Mouse (Mus musculus) heart, adult 2 months (tissue): ENCODE measurements around the gene Inip. TPM values are rescaled to one million over a fixed set of nuclear protein-coding genes. Genes with fewer than 3 reads are reported as not detected.

ENCODE experiments used
- DNase-seq, 2 experiments: peaks; one replicate each; pipeline ENCODE4 v3.0.0; 2021
- H3K27ac ChIP-seq: fragments of 200-600 bp; 2 replicates; pipeline ENCODE4 v1.8.1; 2022
- H3K27me3 ChIP-seq: fragments of 200-500 bp; 2 replicates; pipeline ENCODE4 v1.6.1; 2012; ENCODE audit warnings: mild to moderate bottlenecking, low read length, inconsistent platforms, mixed read lengths; ENCODE audit not compliant: control insufficient read depth, insufficient read depth
- H3K36me3 ChIP-seq: fragments of 200-500 bp; 2 replicates; pipeline ENCODE4 v1.6.1; 2012; ENCODE audit warnings: low read length, inconsistent platforms; ENCODE audit not compliant: control insufficient read depth, insufficient read depth
- H3K4me1 ChIP-seq: fragments of 200-500 bp; 2 replicates; pipeline ENCODE4 v1.6.1; 2011; ENCODE audit warnings: low read length; ENCODE audit not compliant: control insufficient read depth, insufficient read depth
- H3K4me3 ChIP-seq: fragments of 200-600 bp; 2 replicates; pipeline ENCODE4 v1.8.1; 2022
- H3K79me2 ChIP-seq: fragments of 200-500 bp; replicated peaks from 2 replicates; pipeline ENCODE4 v1.6.1; 2012; ENCODE audit warnings: mild to moderate bottlenecking, inconsistent platforms, low read length, moderate library complexity, mixed read lengths; ENCODE audit not compliant: control insufficient read depth, insufficient read depth
- H3K9ac ChIP-seq: fragments of 200-500 bp; 2 replicates; pipeline ENCODE4 v1.6.1; 2012; ENCODE audit warnings: low read depth, mild to moderate bottlenecking, control low read depth, inconsistent platforms, low read length, mixed read lengths
- CTCF ChIP-seq: fragments of 200-600 bp; IDR thresholded peaks from 2 replicates; pipeline ENCODE4 v1.8.1; 2022; ENCODE audit warnings: antibody characterized with exemption, mild to moderate bottlenecking, moderate library complexity
- EP300 ChIP-seq: fragments of 200-500 bp; IDR thresholded peaks from 2 replicates; pipeline ENCODE4 v1.6.1; 2011; ENCODE audit warnings: low read depth, low read length, control low read depth; ENCODE audit not compliant: insufficient read depth
- POLR2A ChIP-seq: fragments of 200-500 bp; IDR thresholded peaks from 2 replicates; pipeline ENCODE4 v1.6.1; 2011; ENCODE audit warnings: mild to moderate bottlenecking, low read depth, low read length, control low read depth; ENCODE audit not compliant: insufficient read depth
- WGBS: fragments of 180-500 bp; shearing (Covaris S2); methylation state at CpG from one replicate; pipeline ENCODE4 v1.1.7; 2018; 5-methylcytosine and 5-hydroxymethylcytosine counted together
- intact Hi-C: fragments of 180-260 bp; cut with DNase I; formaldehyde crosslinking; loops from one replicate; pipeline ENCODE4 v1.15.1; 2025
- polyA plus RNA-seq: library from polyadenylated mRNA; depleted of rRNA; stranded (reverse); fragments of >200 nt; gene quantifications from 2 replicates; pipeline ENCODE4 v1.2.3, GENCODE M21; 2012
- total RNA-seq, 2 experiments: library from RNA; stranded (reverse); gene quantifications; 2 replicates each; pipeline ENCODE4 v1.2.3; 2021

Inip gene
- total and polyA plus RNA-seq, 3 experiments, result 6.2 to 9.8 (median 9.7) TPM

GRCm38 (mm10) chr4:59806879-59807195 lies 5.4 kb upstream of the Inip start:
- no peak for DNase-seq
- TF ChIP-seq POLR2A (no peak), EP300 (no peak), CTCF (no peak)
- H3K4me1 ChIP-seq, result peaks cover 7% of the 10 kb centered on the region
- intact Hi-C loops, result loop anchor here (5.0 kb wide), 1 partner anchor 40 kb away; no protein-coding TSS in a partner anchor
- WGBS, result 6% methylated on average over 9 of the region's 9 CpGs
- no peaks in the 10 kb centered on the region for H3K27me3 ChIP-seq
- H3K27ac ChIP-seq, result peak overlapping the region; percentile 85
- peaks cover 6% of the 10 kb centered on the region; the same call in 1 of the 2 replicates for H3K79me2 ChIP-seq
- H3K4me3 ChIP-seq, result peak overlapping the region; percentile 71
- no peaks in the 10 kb centered on the region for H3K36me3 ChIP-seq
- peak overlapping the region; percentile 93 for H3K9ac ChIP-seq

- WGBS, result under 1% methylated on average over 58 of the region's 58 CpGs
- peak; percentile 41 to 63 for DNase-seq
- Histone ChIP-seq H3K27ac (peak overlapping the region; percentile 85), H3K79me2 (peaks cover 6% of the 10 kb centered on the region; the same call in 1 of the 2 replicates), H3K27me3 (no peaks in the 10 kb centered on the region), H3K9ac (peak overlapping the region; percentile 93), H3K4me1 (peaks cover 7% of the 10 kb centered on the region), H3K36me3 (no peaks in the 10 kb centered on the region), H3K4me3 (peak overlapping the region; percentile 71)
- intact Hi-C loops, result loop anchor here (1.0 to 5.0 kb wide), 2 partner anchors 23 to 41 kb away; no protein-coding TSS in a partner anchor
- TF ChIP-seq CTCF (no peak), EP300 (no peak), POLR2A (no peak)
Measured at GRCm38 (mm10) chr4:59805968-59806878, 4.8 kb upstream of the Inip start.

GRCm38 (mm10) chr4:59805181-59805967 lies 4.0 kb upstream of the Inip start, which contains the start of gene Snx30:
Gene Snx30 (plus strand): TSS chr4:59805840.
- peaks cover 7% of the 10 kb centered on the region for H3K4me1 ChIP-seq
- H3K9ac ChIP-seq, result peak within 1 kb of the TSS; percentile 93
- 4% methylated on average over 45 of the region's 45 CpGs for WGBS
- TF ChIP-seq POLR2A (peak; percentile 91), EP300 (0 out of 2 replicates have a peak, but pooled peaks have one; percentile 38), CTCF (peak; percentile 21)
- peaks cover 6% of the 10 kb centered on the region; the same call in 1 of the 2 replicates for H3K79me2 ChIP-seq
- H3K36me3 ChIP-seq, result no peaks in the 10 kb centered on the region
- H3K27me3 ChIP-seq, result no peaks in the 10 kb centered on the region
- DNase-seq, result peak; percentile 94 to 95
- intact Hi-C loops, result loop anchor here (1.0 to 5.0 kb wide), 2 partner anchors 22 to 42 kb away; no protein-coding TSS in a partner anchor
- peak within 1 kb of the TSS; percentile 85 for H3K27ac ChIP-seq
- H3K4me3 ChIP-seq, result peak within 1 kb of the TSS; percentile 71

GRCm38 (mm10) chr4:59804754-59805153 lies 3.4 kb upstream of the Inip start:
- H3K4me1 ChIP-seq, result peaks cover 7% of the 10 kb centered on the region
- no peak overlapping the region for H3K4me3 ChIP-seq
- WGBS, result 79% methylated on average over 1 of the region's 1 CpGs
- DNase-seq, result no peak
- TF ChIP-seq POLR2A (no peak), EP300 (no peak), CTCF (no peak)
- H3K27me3 ChIP-seq, result no peaks in the 10 kb centered on the region
- no peak overlapping the region; the same call in 1 of the 2 replicates for H3K27ac ChIP-seq
- peaks cover 6% of the 10 kb centered on the region; the same call in 1 of the 2 replicates for H3K79me2 ChIP-seq
- no peaks in the 10 kb centered on the region for H3K36me3 ChIP-seq
- no peak overlapping the region for H3K9ac ChIP-seq
- intact Hi-C loops, result loop anchor here (1.0 to 5.0 kb wide), 2 partner anchors 21 to 43 kb away; no protein-coding TSS in a partner anchor

GRCm38 (mm10) chr4:59803358-59803757 lies 2.0 kb upstream of the Inip start:
- no peaks in the 10 kb centered on the region for H3K27me3 ChIP-seq
- H3K79me2 ChIP-seq, result peaks cover 6% of the 10 kb centered on the region; the same call in 1 of the 2 replicates
- no peaks in the 10 kb centered on the region for H3K36me3 ChIP-seq
- no peak for TF ChIP-seq POLR2A
- TF ChIP-seq CTCF, result no peak
- TF ChIP-seq EP300, result no peak
- no peak overlapping the region for H3K9ac ChIP-seq
- no peak overlapping the region for H3K4me3 ChIP-seq
- WGBS, result 72% methylated on average over 5 of the region's 5 CpGs
- H3K27ac ChIP-seq, result no peak overlapping the region
- DNase-seq, result peak in 1 of 2 experiments; percentile 32
- intact Hi-C loops, result no loop called here
- peaks cover 7% of the 10 kb centered on the region for H3K4me1 ChIP-seq
